Mouse (Mus musculus): Measurements from ENCODE around the gene BC049715. TPM values are rescaled to one million over a fixed set of nuclear protein-coding genes. Genes with fewer than 3 reads are reported as not detected.
A peak's percentile ranks its signal among the peaks of the same experiment; 100 is the strongest.

Gene BC049715
- total and polyA plus RNA-seq, 2 experiments from 2014 or later, result 1.2 to 4.2 TPM

DNA sequence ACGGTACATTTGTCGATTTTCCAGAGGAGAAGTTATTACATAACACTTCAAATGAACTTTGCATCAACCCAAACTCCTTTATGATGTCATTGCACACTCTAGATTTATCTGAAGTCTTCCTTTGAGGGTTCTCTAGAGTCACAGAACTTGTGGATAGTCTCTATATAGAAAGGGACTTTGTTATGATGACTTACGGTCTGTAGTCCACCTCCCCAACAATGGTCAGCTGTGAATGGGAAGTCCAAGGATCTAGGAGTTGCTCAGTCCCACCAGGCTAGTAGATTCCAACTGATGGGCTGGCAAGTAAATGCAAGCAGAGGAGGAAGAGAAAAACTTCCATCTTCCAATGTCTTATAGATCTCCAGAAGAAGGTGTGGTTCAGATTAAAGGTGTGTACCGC lies 1.3 kb downstream of the BC049715 start:
- Histone ChIP-seq H3K4me3 (ENCODE audit: low read length) (peak overlapping the region; percentile 94), H3K36me3 (ENCODE audit: insufficient read depth, low read length) (peaks cover 11% of the 10 kb centered on the region; the same call in 1 of the 2 replicates), H3K9me3 (ENCODE audit: low read length) (no peaks in the 10 kb centered on the region), H3K4me2 (ENCODE audit: low read depth, low read length) (peak overlapping the region; percentile 65), H3K27ac (peak overlapping the region; percentile 91), H3K27me3 (ENCODE audit: insufficient read depth, low read length) (no peaks in the 10 kb centered on the region), H3K9ac (replicated peaks; ENCODE audit: low read length) (peak overlapping the region; percentile 45), H3K4me1 (ENCODE audit: insufficient read depth, low read length) (0 out of 2 replicates have a peak, but pooled peaks cover 3% of the 10 kb centered on the region)
- no peak for ATAC-seq
- no peak for DNase-seq (ENCODE audit: low spot score)
- no peak for TF ChIP-seq CTCF (IDR thresholded peaks at IDR 0.05; ENCODE audit: low read depth)
- 31% methylated on average over 4 of the region's 4 CpGs for WGBS

DNA sequence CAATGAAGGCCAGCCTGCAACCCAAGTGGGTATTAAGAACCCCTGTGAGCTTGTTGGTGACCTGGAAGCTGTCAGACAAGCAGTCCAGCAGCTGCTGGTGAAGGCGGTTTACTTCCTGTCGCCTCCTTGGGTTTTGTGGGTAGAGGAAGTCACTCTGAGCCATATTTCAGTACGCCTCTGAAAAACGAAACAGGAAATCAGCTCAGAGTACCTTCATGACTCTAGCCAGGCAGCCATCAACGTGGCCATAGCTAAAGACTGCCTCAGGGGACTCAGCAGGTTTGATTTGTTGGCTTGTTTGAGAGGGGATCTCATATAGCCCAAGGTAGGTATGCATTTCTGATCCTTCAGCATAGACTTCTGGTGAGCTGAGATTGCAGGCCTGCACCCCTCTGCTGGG lies 4.3 kb downstream of the BC049715 start:
- Histone ChIP-seq H3K27ac (no peak overlapping the region), H3K4me2 (ENCODE audit: low read depth, low read length) (no peak overlapping the region), H3K36me3 (ENCODE audit: insufficient read depth, low read length) (no peaks in the 10 kb centered on the region), H3K9ac (replicated peaks; ENCODE audit: low read length) (no peak overlapping the region), H3K4me3 (ENCODE audit: low read length) (no peak overlapping the region), H3K4me1 (ENCODE audit: insufficient read depth, low read length) (0 out of 2 replicates have a peak, but pooled peaks cover 3% of the 10 kb centered on the region), H3K27me3 (ENCODE audit: insufficient read depth, low read length) (no peaks in the 10 kb centered on the region), H3K9me3 (ENCODE audit: low read length) (no peaks in the 10 kb centered on the region)
- DNase-seq (ENCODE audit: low spot score), result no peak
- TF ChIP-seq CTCF (IDR thresholded peaks at IDR 0.05; ENCODE audit: low read depth), result no peak
- 81% methylated on average over 5 of the region's 5 CpGs for WGBS
- ATAC-seq, result no peak

DNA sequence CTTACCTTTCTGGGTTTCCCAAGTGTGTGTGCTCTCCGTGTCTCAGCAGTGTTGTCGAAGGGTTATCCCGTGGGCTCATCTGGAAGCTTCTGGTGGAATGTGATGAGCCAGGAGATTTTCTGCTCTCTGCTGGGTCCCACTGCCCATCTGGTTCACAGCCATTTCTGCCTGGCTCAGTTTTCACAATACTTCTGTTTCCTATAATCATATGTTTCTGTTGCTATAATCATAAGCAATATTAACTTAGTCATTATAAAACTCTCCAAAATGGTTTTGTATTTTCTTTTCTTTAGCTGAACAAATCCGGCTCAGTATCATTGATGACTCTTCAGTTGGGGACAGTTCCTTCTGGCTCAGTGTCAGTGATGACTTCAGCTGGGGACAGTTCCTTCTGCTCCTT lies 7.9 kb downstream of the BC049715 start, which contains the start of gene Smco3:
TSS of gene Smco3 (minus strand) at position 101 of the 400 bp plus-strand sequence.
- Histone ChIP-seq H3K27me3 (ENCODE audit: insufficient read depth, low read length) (no peaks in the 10 kb centered on the region), H3K4me2 (ENCODE audit: low read depth, low read length) (peak within 1 kb of the TSS; percentile 18; the same call in 1 of the 2 replicates), H3K27ac (no peak within 1 kb of the TSS), H3K9me3 (ENCODE audit: low read length) (no peaks in the 10 kb centered on the region), H3K4me3 (ENCODE audit: low read length) (peak within 1 kb of the TSS; percentile 13; the same call in 1 of the 2 replicates), H3K36me3 (ENCODE audit: insufficient read depth, low read length) (no peaks in the 10 kb centered on the region), H3K9ac (replicated peaks; ENCODE audit: low read length) (no peak within 1 kb of the TSS), H3K4me1 (ENCODE audit: insufficient read depth, low read length) (no peaks in the 10 kb centered on the region)
- ATAC-seq, result no peak
- DNase-seq (ENCODE audit: low spot score), result no peak
- no peak for TF ChIP-seq CTCF (IDR thresholded peaks at IDR 0.05; ENCODE audit: low read depth)
- 49% methylated on average over 4 of the region's 4 CpGs for WGBS

DNA sequence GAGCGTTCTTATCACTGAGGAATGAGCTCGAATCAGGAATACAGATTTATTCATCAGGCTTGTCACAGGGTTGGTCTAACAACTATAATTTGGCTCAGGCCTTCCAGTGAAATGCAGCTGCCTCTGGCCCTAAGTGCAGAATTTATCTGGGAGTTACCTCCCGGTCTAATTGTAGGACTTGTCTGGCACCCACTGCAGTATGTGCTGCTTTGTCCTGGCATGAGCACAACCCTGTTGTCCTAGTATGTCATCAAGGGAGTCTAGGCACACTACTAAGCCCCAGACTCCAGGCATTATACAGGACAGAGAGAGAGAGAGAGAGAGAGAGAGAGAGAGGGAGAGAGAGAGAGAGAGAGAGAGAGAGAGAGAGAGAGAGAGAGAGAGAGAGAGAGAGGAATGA lies 9.9 kb downstream of the BC049715 start:
- ATAC-seq, result no peak
- Histone ChIP-seq H3K4me2 (ENCODE audit: low read depth, low read length) (no peak overlapping the region), H3K27me3 (ENCODE audit: insufficient read depth, low read length) (no peaks in the 10 kb centered on the region), H3K9me3 (ENCODE audit: low read length) (no peaks in the 10 kb centered on the region), H3K9ac (replicated peaks; ENCODE audit: low read length) (no peak overlapping the region), H3K4me1 (ENCODE audit: insufficient read depth, low read length) (no peaks in the 10 kb centered on the region), H3K36me3 (ENCODE audit: insufficient read depth, low read length) (no peaks in the 10 kb centered on the region), H3K27ac (no peak overlapping the region), H3K4me3 (ENCODE audit: low read length) (no peak overlapping the region)
- no peak for DNase-seq (ENCODE audit: low spot score)
- WGBS, result 80% methylated on average over 3 of the region's 3 CpGs
- no peak for TF ChIP-seq CTCF (IDR thresholded peaks at IDR 0.05; ENCODE audit: low read depth)

DNA sequence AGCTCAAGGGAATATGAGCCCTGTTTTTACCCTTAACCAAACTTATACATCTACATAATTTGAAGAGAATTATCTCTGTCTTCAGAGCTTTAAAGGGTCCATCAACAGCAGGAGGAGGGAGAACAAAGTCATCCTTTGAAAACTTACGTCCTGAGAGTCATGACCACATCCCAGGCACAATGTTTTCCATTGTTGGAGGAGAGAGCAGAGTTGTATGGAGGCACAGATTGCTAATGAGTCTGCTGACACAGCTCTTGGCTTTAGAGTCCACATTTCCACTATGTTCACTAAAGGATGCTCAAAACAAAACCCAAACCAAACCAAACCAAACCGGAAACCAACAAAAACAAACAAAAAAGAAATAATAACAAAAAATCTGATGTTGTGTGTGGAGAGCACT lies 17.5 kb downstream of the BC049715 start:
- H3K9me3 ChIP-seq (ENCODE audit: low read length), result no peaks in the 10 kb centered on the region
- 53% methylated on average over 2 of the region's 2 CpGs for WGBS
- ATAC-seq, result no peak

DNA sequence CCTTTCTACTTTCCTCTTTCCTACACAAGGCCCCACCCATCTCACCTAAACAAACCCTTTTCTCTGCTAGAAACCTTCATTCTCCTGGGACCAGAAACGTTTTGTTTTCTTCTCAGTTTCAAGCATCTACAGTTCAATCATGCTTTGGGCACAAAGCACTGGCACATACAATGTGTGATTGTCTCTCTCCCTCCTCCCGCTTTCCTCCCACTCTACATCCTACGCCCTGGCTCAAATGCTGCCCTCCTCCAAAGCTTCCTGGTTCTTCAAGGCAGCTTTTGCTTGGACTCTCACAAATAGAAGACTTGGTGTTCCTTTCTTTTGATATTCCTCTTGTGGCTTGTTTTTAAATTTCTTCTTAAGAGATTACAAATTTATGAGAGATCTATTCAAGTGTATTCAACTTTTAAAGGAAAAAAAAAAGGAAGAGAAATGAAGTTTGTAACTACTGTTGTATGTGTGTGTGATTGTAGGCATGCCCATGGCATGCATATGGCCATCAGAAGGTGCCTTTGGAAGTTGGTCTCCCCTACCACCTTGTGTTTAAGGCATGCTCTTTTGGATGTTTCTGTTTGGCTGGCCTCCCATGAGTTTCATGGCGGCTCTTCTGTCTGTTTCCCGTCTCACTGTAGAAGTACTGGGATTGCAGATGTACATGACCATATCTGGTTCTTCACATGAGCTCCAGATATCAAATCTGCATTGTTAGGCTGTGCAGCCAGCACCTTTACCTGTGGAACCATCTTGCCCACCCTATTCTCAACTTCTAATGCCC lies 18.5 kb downstream of the BC049715 start:
- Histone ChIP-seq H3K4me1 (ENCODE audit: insufficient read depth, low read length) (no peaks in the 10 kb centered on the region), H3K4me3 (ENCODE audit: low read length) (no peak overlapping the region), H3K9me3 (ENCODE audit: low read length) (no peaks in the 10 kb centered on the region), H3K27me3 (ENCODE audit: insufficient read depth, low read length) (no peaks in the 10 kb centered on the region), H3K27ac (no peak overlapping the region), H3K4me2 (ENCODE audit: low read depth, low read length) (no peak overlapping the region), H3K9ac (replicated peaks; ENCODE audit: low read length) (no peak overlapping the region), H3K36me3 (ENCODE audit: insufficient read depth, low read length) (no peaks in the 10 kb centered on the region)
- no peak for DNase-seq (ENCODE audit: low spot score)
- TF ChIP-seq CTCF (IDR thresholded peaks at IDR 0.05; ENCODE audit: low read depth), result no peak
- ATAC-seq, result no peak
- 74% methylated on average over 5 of the region's 5 CpGs for WGBS

More for the DNA sequence above, 17.5 kb downstream of the BC049715 start:
- Histone ChIP-seq H3K4me2 (ENCODE audit: low read depth, low read length) (no peak overlapping the region), H3K27me3 (ENCODE audit: insufficient read depth, low read length) (no peaks in the 10 kb centered on the region), H3K27ac (no peak overlapping the region), H3K9ac (replicated peaks; ENCODE audit: low read length) (no peak overlapping the region), H3K4me3 (ENCODE audit: low read length) (no peak overlapping the region), H3K4me1 (ENCODE audit: insufficient read depth, low read length) (no peaks in the 10 kb centered on the region), H3K36me3 (ENCODE audit: insufficient read depth, low read length) (no peaks in the 10 kb centered on the region)
- TF ChIP-seq CTCF (IDR thresholded peaks at IDR 0.05; ENCODE audit: low read depth), result no peak
- DNase-seq (ENCODE audit: low spot score), result no peak

DNA sequence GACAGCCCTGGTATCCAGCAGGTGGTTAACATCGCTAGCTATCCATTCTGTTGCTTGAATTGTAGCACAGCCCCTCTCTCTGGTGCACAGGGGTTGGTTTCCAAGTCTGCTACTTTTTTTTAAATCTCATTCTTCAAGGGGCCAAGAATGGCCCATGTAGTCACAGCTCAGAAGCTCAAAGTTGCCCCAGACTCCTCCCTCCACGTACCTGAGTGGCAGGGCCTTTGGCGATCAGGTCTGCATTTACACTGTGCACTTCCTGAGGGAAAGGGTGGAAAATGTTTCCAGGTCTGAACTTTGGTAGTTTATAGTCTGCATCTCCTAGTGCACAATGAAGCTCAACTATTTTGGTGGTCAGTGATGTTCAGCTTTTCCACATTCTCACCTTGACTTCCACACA lies 19.8 kb downstream of the BC049715 start:
- no peaks in the 10 kb centered on the region for H3K27me3 ChIP-seq (ENCODE audit: insufficient read depth, low read length)
- ATAC-seq (no peak), DNase-seq (ENCODE audit: low spot score) (no peak)
- no peak overlapping the region for H3K4me3 ChIP-seq (ENCODE audit: low read length)
- 92% methylated on average over 3 of the region's 3 CpGs for WGBS
- H3K27ac ChIP-seq, result no peak overlapping the region
- H3K9me3 ChIP-seq (ENCODE audit: low read length), result no peaks in the 10 kb centered on the region
- no peaks in the 10 kb centered on the region for H3K4me1 ChIP-seq (ENCODE audit: insufficient read depth, low read length)
- H3K36me3 ChIP-seq (ENCODE audit: insufficient read depth, low read length), result no peaks in the 10 kb centered on the region
- no peak for TF ChIP-seq CTCF (IDR thresholded peaks at IDR 0.05; ENCODE audit: low read depth)
- no peak overlapping the region for H3K9ac ChIP-seq (replicated peaks; ENCODE audit: low read length)
- no peak overlapping the region for H3K4me2 ChIP-seq (ENCODE audit: low read depth, low read length)
